Mouse (Mus musculus) C2C12 (cell line): ENCODE data around the gene Lpar2. TPM values are rescaled to one million over a fixed set of nuclear protein-coding genes. Genes with fewer than 3 reads are reported as not detected.

Experiments used
- H3K27me3 ChIP-seq: one replicate; pipeline ENCODE4 v1.6.1; 2011; ENCODE audit not compliant: control insufficient read depth, insufficient read depth, insufficient read length
- H3K36me3 ChIP-seq: one replicate; pipeline ENCODE4 v1.6.1; 2011; ENCODE audit not compliant: control insufficient read depth, insufficient read depth
- H3K4me3 ChIP-seq: one replicate; pipeline ENCODE4 v1.5.1; 2011; ENCODE audit warnings: mild to moderate bottlenecking, control low read depth; ENCODE audit not compliant: poor library complexity, insufficient read depth, severe bottlenecking
- H3K79me2 ChIP-seq: one replicate; pipeline ENCODE4 v1.6.1; 2011; ENCODE audit not compliant: control insufficient read depth, insufficient read depth
- H3K79me3 ChIP-seq: one replicate; pipeline ENCODE4 v1.6.1; 2011; ENCODE audit warnings: low read depth, control low read depth
- H3ac ChIP-seq: one replicate; pipeline ENCODE3; 2011; ENCODE audit warnings: low read depth; ENCODE audit not compliant: control insufficient read depth, insufficient read length
- CEBPB ChIP-seq: IDR thresholded peaks from one replicate; pipeline ENCODE4 v1.6.1; 2011; ENCODE audit warnings: low read depth, mild to moderate bottlenecking, control low read depth, moderate library complexity
- CTCF ChIP-seq: IDR thresholded peaks from one replicate; pipeline ENCODE4 v1.5.1; 2011; ENCODE audit not compliant: control insufficient read depth, insufficient read depth, insufficient read length
- FOSL1 ChIP-seq: IDR thresholded peaks from one replicate; pipeline ENCODE4 v1.8.0; 2011; ENCODE audit warnings: mild to moderate bottlenecking, low read length; ENCODE audit not compliant: poor library complexity, insufficient read depth, severe bottlenecking
- MAX ChIP-seq: IDR thresholded peaks from one replicate; pipeline ENCODE4 v1.6.1; 2011; ENCODE audit warnings: mild to moderate bottlenecking, control low read depth
- MYOD1 ChIP-seq: IDR thresholded peaks from one replicate; pipeline ENCODE4 v1.6.1; 2011; ENCODE audit warnings: low read depth; ENCODE audit not compliant: control insufficient read depth, insufficient read length
- MYOG ChIP-seq: IDR thresholded peaks from one replicate; pipeline ENCODE4 v1.6.1; 2011; ENCODE audit not compliant: control insufficient read depth, insufficient read length; ENCODE audit errors: extremely low read depth
- USF1 ChIP-seq: IDR thresholded peaks from one replicate; pipeline ENCODE4 v1.6.1; 2011; ENCODE audit warnings: low read depth, mild to moderate bottlenecking, control low read depth, moderate library complexity
- polyA plus RNA-seq: library from polyadenylated mRNA; unstranded; fragments of >200 nt; fragmentation: generic; extraction: Trizol; gene quantifications from one replicate; pipeline ENCODE4 v1.2.1, GENCODE M21; 2012; ENCODE audit warnings: missing spikeins

Gene Lpar2
- polyA plus RNA-seq, 1 experiment: 1.5 TPM

DNA sequence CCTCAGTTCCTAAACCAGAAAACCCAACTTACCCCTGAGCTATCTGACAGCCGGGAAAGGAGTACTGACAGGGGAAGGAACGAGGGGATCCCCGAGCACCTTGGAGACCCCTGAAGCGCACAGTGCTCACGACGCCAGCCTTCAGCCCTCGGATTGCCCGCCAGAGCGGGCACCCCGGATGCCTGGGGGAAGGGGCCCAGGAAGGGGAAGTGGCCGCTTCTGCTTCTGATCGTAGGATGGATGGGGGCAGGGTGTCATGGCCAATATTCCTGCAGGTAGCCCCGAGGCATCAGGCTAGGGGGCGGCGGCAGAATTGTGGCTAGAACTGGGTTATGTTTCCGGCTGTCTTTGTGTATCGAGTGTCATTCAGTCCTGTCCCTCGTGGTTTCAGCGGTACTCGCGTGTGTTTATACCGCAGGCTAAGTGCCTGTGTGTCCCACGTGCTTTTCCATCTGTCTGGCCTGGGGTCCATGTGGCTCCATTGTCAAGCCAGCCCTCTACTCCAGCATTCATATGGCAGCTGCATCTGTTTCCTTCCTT lies 13.3 kb upstream of the Lpar2 start:
- H3K4me3 ChIP-seq: peak overlapping the region; percentile 44
- TF ChIP-seq MAX (peak; percentile 82), MYOD1 (no peak)
- H3K79me2 ChIP-seq: no peaks in the 10 kb centered on the region
- peak overlapping the region; percentile 43 for H3ac ChIP-seq
- H3K27me3 ChIP-seq: no peaks in the 10 kb centered on the region
- no peaks in the 10 kb centered on the region for H3K79me3 ChIP-seq
- H3K36me3 ChIP-seq: peaks cover 49% of the 10 kb centered on the region

DNA sequence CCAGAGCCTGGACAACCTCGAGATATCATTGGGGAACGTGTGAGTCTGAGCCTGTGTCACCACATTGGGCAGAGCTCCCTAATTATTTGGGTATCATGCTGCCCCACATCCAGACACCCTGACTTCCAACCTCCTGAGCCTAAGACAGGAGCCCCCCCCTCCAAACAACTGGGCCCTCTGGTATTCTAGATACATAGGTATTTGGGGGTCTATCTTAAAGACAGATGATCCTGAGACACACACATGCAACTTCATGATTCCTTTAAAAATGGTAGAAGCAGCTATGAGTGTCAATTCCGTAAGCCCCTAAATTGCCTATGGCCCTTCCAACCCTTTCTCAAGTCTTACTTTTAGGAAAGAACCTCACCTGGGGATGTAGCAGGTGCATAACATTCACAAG lies 12.4 kb upstream of the Lpar2 start:
- H3K79me3 ChIP-seq: no peaks in the 10 kb centered on the region
- TF ChIP-seq MAX: no peak
- peaks cover 44% of the 10 kb centered on the region for H3K36me3 ChIP-seq
- no peak overlapping the region for H3ac ChIP-seq
- H3K4me3 ChIP-seq: no peak overlapping the region
- no peaks in the 10 kb centered on the region for H3K27me3 ChIP-seq
- no peaks in the 10 kb centered on the region for H3K79me2 ChIP-seq

DNA sequence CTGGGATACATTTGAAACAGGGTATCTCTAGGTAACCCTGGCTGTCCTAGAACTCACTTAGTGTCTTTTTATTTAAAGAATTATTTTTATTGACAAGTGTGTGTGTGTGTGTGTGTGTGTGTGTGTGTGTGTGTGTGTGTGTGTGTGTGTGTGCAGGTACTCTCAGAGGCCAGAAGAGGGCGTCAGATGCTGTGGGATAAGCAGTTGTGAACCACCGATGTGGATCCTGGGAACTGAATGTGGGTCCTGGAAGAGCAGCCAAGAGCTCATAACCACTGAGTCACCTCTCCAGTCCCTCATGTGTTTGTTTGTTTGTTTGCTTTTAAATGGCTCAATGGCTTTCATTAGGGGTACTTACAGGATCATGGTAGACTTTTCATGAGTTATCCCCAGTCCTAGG lies 7.3 kb upstream of the Lpar2 start:
- no peaks in the 10 kb centered on the region for H3K79me2 ChIP-seq
- TF ChIP-seq MYOD1: no peak
- TF ChIP-seq MAX: no peak
- no peak for TF ChIP-seq CTCF
- no peak for TF ChIP-seq FOSL1
- TF ChIP-seq CEBPB: no peak
- TF ChIP-seq USF1: no peak
- no peak overlapping the region for H3K4me3 ChIP-seq
- H3ac ChIP-seq: no peak overlapping the region
- no peaks in the 10 kb centered on the region for H3K79me3 ChIP-seq
- H3K27me3 ChIP-seq: no peaks in the 10 kb centered on the region
- peaks cover 32% of the 10 kb centered on the region for H3K36me3 ChIP-seq

DNA sequence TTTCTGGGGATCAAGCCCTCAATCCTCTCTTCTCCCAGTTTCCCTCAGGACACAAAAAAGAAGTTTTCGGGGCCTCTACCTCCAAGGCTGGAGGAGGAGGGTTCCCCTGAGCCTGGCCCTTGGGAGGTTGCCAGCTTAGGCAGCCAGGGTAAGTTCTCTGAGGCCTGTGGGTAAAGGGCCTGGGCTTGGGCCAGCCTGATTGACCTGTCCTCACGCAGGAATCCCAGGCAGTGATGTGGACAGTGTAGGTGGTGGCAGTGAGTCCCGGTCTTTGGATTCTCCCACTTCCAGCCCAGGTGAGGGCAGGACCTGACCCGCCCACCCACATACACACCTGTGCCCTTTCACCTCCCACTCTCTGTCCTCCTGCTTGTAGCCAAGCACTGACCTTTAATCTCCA lies 6.8 kb upstream of the Lpar2 start:
- no peak overlapping the region for H3ac ChIP-seq
- peaks cover 27% of the 10 kb centered on the region for H3K36me3 ChIP-seq
- H3K79me3 ChIP-seq: no peaks in the 10 kb centered on the region
- no peak overlapping the region for H3K4me3 ChIP-seq
- no peaks in the 10 kb centered on the region for H3K79me2 ChIP-seq
- no peak for TF ChIP-seq FOSL1
- no peak for TF ChIP-seq CTCF
- no peak for TF ChIP-seq MAX
- no peak for TF ChIP-seq USF1
- no peak for TF ChIP-seq CEBPB
- no peak for TF ChIP-seq MYOD1
- no peak for TF ChIP-seq MYOG
- H3K27me3 ChIP-seq: no peaks in the 10 kb centered on the region

DNA sequence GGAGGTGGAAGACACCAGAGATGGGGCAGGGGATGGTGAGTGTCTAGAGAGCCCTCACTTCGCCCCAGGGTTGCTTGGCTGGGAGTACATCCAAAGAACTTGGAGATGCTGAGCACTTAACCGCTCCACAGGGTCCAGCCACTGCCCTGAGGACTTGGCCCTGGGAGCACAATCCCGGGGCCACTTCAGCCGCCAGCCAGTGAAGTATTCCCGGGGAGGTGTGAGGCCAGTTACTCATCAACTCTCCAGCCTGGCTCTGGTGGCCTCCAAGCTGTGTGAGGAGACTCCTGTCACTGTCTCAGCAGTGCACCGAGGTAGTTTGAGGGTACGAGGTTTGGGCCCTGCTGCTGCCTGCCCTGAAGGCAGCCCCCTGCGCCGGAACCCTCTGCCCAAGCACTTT lies 1.8 kb upstream of the Lpar2 start:
- H3K36me3 ChIP-seq: peaks cover 21% of the 10 kb centered on the region
- TF ChIP-seq MYOG (no peak), FOSL1 (no peak), MYOD1 (no peak), MAX (no peak), CTCF (no peak), CEBPB (no peak), USF1 (no peak)
- H3ac ChIP-seq: no peak overlapping the region
- no peaks in the 10 kb centered on the region for H3K27me3 ChIP-seq
- no peak overlapping the region for H3K4me3 ChIP-seq
- no peaks in the 10 kb centered on the region for H3K79me3 ChIP-seq
- H3K79me2 ChIP-seq: no peaks in the 10 kb centered on the region

DNA sequence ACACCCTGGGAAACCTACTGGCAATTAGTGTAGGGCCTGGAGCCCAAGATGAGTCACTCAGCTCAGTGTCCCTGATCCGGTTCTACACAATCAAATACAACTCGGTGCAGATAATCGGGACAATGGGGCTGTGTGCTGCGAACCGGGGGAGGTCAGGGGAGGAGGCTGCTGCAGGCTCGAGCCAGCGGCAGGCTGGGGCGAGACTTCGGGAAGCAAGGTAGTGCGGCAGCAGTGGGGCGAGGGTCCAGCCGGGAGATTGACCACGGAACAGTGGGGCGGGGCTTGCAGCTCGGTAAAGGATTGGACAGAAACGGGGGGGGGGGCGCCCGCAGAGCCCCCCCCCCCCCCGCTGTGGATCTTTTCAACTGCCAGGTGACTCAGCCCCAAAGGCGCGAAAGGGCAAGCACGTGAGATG lies 251 bp upstream of the Lpar2 start:
- Histone ChIP-seq H3K27me3 (no peaks in the 10 kb centered on the region), H3K79me3 (no peaks in the 10 kb centered on the region), H3ac (peak overlapping the region; percentile 36), H3K79me2 (no peaks in the 10 kb centered on the region), H3K36me3 (peaks cover 15% of the 10 kb centered on the region), H3K4me3 (peak overlapping the region; percentile 25)
- no peak for TF ChIP-seq MYOD1
- TF ChIP-seq USF1: no peak
- TF ChIP-seq MAX: no peak
- TF ChIP-seq FOSL1: no peak
- TF ChIP-seq MYOG: no peak
- no peak for TF ChIP-seq CEBPB
- TF ChIP-seq CTCF: no peak

DNA sequence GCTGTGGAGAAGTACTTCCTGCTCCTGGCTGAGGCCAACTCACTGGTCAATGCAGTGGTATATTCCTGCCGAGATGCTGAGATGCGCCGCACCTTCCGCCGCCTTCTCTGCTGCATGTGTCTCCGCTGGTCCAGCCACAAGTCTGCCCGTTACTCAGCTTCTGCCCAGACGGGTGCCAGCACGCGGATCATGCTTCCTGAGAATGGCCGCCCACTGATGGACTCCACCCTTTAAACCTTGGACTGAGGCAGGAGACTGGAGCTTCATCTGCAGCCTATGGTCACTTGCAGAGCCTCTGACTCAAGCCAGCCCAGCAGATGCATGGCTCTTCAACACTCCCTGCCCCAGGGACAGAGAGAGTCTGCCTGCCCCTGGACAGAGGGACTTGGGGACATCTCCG lies 4.1 kb downstream of the Lpar2 start:
- Histone ChIP-seq H3K4me3 (no peak overlapping the region), H3K36me3 (peaks cover 3% of the 10 kb centered on the region), H3K79me3 (no peaks in the 10 kb centered on the region), H3K79me2 (no peaks in the 10 kb centered on the region), H3K27me3 (no peaks in the 10 kb centered on the region), H3ac (no peak overlapping the region)
- TF ChIP-seq MYOG (no peak), USF1 (no peak), CEBPB (no peak), MYOD1 (no peak), FOSL1 (no peak), MAX (no peak), CTCF (no peak)
